Mouse (Mus musculus) CH12.LX (cell line): ENCODE results near the gene Sparcl1. TPM values are rescaled to one million over a fixed set of nuclear protein-coding genes. Genes with fewer than 3 reads are reported as not detected.

Experiments
- DNase-seq: peaks from one replicate; pipeline ENCODE4 v3.0.0-alpha.2; 2013; ENCODE audit errors: extremely low read depth
- H3K27ac ChIP-seq: 2 replicates; pipeline ENCODE4 v1.5.1; 2012; ENCODE audit warnings: low read depth, mild to moderate bottlenecking, control low read depth, moderate library complexity; ENCODE audit not compliant: insufficient read depth
- H3K27me3 ChIP-seq: replicated peaks from 2 replicates; pipeline ENCODE3; 2012; ENCODE audit warnings: inconsistent platforms
- H3K36me3 ChIP-seq, 2 experiments: replicated peaks in 1 of 2; 2 replicates each; pipeline versions ENCODE3 to v1.6.1; 2012; ENCODE audit warnings: inconsistent platforms in 1 of 2, low read length in 1 of 2, mild to moderate bottlenecking in 1 of 2, mixed read lengths in 1 of 2, moderate library complexity in 1 of 2; ENCODE audit not compliant: control insufficient read depth in 1 of 2, insufficient read depth in 1 of 2
- H3K4me1 ChIP-seq, 2 experiments: 2 replicates each; pipeline ENCODE4 v1.6.1; 2012; ENCODE audit warnings: inconsistent platforms in 1 of 2, moderate library complexity in 1 of 2; ENCODE audit not compliant: insufficient read depth in 2 of 2, control insufficient read depth in 1 of 2
- H3K4me2 ChIP-seq: 2 replicates; pipeline ENCODE4 v1.6.1; 2012; ENCODE audit warnings: low read depth, mild to moderate bottlenecking, control low read depth; ENCODE audit not compliant: poor library complexity, insufficient read depth, severe bottlenecking
- H3K4me3 ChIP-seq, 3 experiments: fragments of 150-350 bp in 1 of 3; sonication (generic) in 1 of 3; replicated peaks in 1 of 3; 2 replicates each; pipeline versions ENCODE3 to v1.5.1; 2011 to 2012; ENCODE audit warnings: low read depth in 2 of 3, low read length in 2 of 3, mild to moderate bottlenecking in 2 of 3, moderate library complexity in 2 of 3, control low read depth in 1 of 3, improper control_type of control experiment in 1 of 3, inconsistent platforms in 1 of 3, mixed read lengths in 1 of 3; ENCODE audit not compliant: poor library complexity in 1 of 3
- H3K79me2 ChIP-seq: replicated peaks from 2 replicates; pipeline ENCODE4 v1.6.1; 2012; ENCODE audit warnings: mild to moderate bottlenecking, moderate library complexity; ENCODE audit not compliant: control insufficient read depth, poor library complexity, insufficient read depth, severe bottlenecking; ENCODE audit errors: extremely low read depth
- H3K9ac ChIP-seq: 2 replicates; pipeline ENCODE4 v1.6.1; 2012; ENCODE audit warnings: low read depth, mild to moderate bottlenecking, control low read depth, moderate library complexity; ENCODE audit not compliant: insufficient read depth
- H3K9me3 ChIP-seq: replicated peaks from 2 replicates; pipeline ENCODE3; 2012; ENCODE audit warnings: low read length, inconsistent platforms, mixed read lengths
- BHLHE40 ChIP-seq: IDR thresholded peaks from 2 replicates; pipeline ENCODE4 v1.6.1; 2011; ENCODE audit warnings: mild to moderate bottlenecking, low read depth, low read length, improper control_type of control experiment
- CHD1 ChIP-seq: IDR thresholded peaks from 2 replicates; pipeline ENCODE4 v1.6.1; 2012; ENCODE audit warnings: low read depth, low read length, improper control_type of control experiment, inconsistent platforms
- CTCF ChIP-seq, 2 experiments: IDR thresholded peaks in 1 of 2; conservative IDR thresholded peaks in 1 of 2; 2 replicates each; pipeline ENCODE4 v1.5.1; 2011 to 2012; ENCODE audit warnings: low read depth in 2 of 2, low read length in 2 of 2, improper control_type of control experiment in 1 of 2, inconsistent platforms in 1 of 2, mild to moderate bottlenecking in 1 of 2, moderate library complexity in 1 of 2
- E2F4 ChIP-seq: IDR thresholded peaks from 2 replicates; pipeline ENCODE4 v1.6.1; 2011; ENCODE audit warnings: low read depth, low read length, improper control_type of control experiment; ENCODE audit not compliant: insufficient replicate concordance
- GABPA ChIP-seq: IDR thresholded peaks from 2 replicates; pipeline ENCODE4 v1.6.1; 2012; ENCODE audit warnings: low read depth, low read length, improper control_type of control experiment, inconsistent platforms; ENCODE audit not compliant: insufficient replicate concordance
- HCFC1 ChIP-seq: IDR thresholded peaks from 2 replicates; pipeline ENCODE4 v1.6.1; 2012; ENCODE audit warnings: low read depth, mild to moderate bottlenecking, inconsistent platforms, low read length, improper control_type of control experiment
- JUN ChIP-seq: IDR thresholded peaks from 2 replicates; pipeline ENCODE4 v1.6.1; 2011; ENCODE audit warnings: low read depth, mild to moderate bottlenecking, low read length, improper control_type of control experiment, moderate library complexity; ENCODE audit not compliant: insufficient read depth
- JUND ChIP-seq: conservative IDR thresholded peaks from 2 replicates; pipeline ENCODE4 v1.6.1; 2011; ENCODE audit warnings: low read depth, low read length, improper control_type of control experiment
- MAFK ChIP-seq: IDR thresholded peaks from 2 replicates; pipeline ENCODE4 v1.6.1; 2011; ENCODE audit warnings: low read length, improper control_type of control experiment; ENCODE audit not compliant: insufficient replicate concordance
- MAZ ChIP-seq: IDR thresholded peaks from 2 replicates; pipeline ENCODE4 v1.6.1; 2012; ENCODE audit warnings: low read depth, mild to moderate bottlenecking, inconsistent platforms, low read length, improper control_type of control experiment, moderate library complexity
- MXI1 ChIP-seq: IDR thresholded peaks from 2 replicates; pipeline ENCODE4 v1.6.1; 2011; ENCODE audit warnings: mild to moderate bottlenecking, low read depth, low read length, improper control_type of control experiment
- MYC ChIP-seq: IDR thresholded peaks from 2 replicates; pipeline ENCODE4 v1.6.1; 2011; ENCODE audit warnings: low read depth, mild to moderate bottlenecking, improper control_type of control experiment, low read length
- NELFE ChIP-seq: IDR thresholded peaks from 2 replicates; pipeline ENCODE4 v1.6.1; 2011; ENCODE audit warnings: low read depth, low read length, improper control_type of control experiment
- PAX5 ChIP-seq: IDR thresholded peaks from 2 replicates; pipeline ENCODE4 v1.6.1; 2012; ENCODE audit warnings: low read length, inconsistent platforms, mixed read lengths
- RAD21 ChIP-seq: IDR thresholded peaks from 2 replicates; pipeline ENCODE4 v1.6.1; 2011; ENCODE audit warnings: low read depth, mild to moderate bottlenecking, low read length, improper control_type of control experiment, moderate library complexity
- SIN3A ChIP-seq: IDR thresholded peaks from 2 replicates; pipeline ENCODE4 v1.6.1; 2012; ENCODE audit warnings: low read length, improper control_type of control experiment, inconsistent platforms
- SMC3 ChIP-seq: IDR thresholded peaks from 2 replicates; pipeline ENCODE4 v1.6.1; 2011; ENCODE audit warnings: low read depth, low read length, improper control_type of control experiment
- TBP ChIP-seq: conservative IDR thresholded peaks from 2 replicates; pipeline ENCODE4 v1.6.1; 2011; ENCODE audit warnings: low read depth, low read length, improper control_type of control experiment
- TCF12 ChIP-seq: IDR thresholded peaks from 2 replicates; pipeline ENCODE4 v1.6.1; 2014; ENCODE audit warnings: low read depth, mild to moderate bottlenecking, inconsistent platforms, low read length, improper control_type of control experiment
- UBTF ChIP-seq: IDR thresholded peaks from 2 replicates; pipeline ENCODE4 v1.6.1; 2012; ENCODE audit warnings: low read depth, mild to moderate bottlenecking, inconsistent platforms, low read length, improper control_type of control experiment, moderate library complexity
- ZKSCAN1 ChIP-seq: IDR thresholded peaks from 2 replicates; pipeline ENCODE4 v1.6.1; 2012; ENCODE audit warnings: low read depth, inconsistent platforms, low read length, improper control_type of control experiment, borderline replicate concordance
- dilution Hi-C: fragments of 300-500 bp; cut with MboI; formaldehyde crosslinking; loops from 2 replicates; pipeline ENCODE4 v1.14.3; 2020; ENCODE audit warnings: low sequenced_read_pairs; ENCODE audit not compliant: extremely low pct_unique_long_range_greater_than_20kb, extremely low pct_ligation_motif_present
- in situ Hi-C: fragments of 300-500 bp; cut with MboI; formaldehyde crosslinking; loops from 3 replicates; pipeline ENCODE4 v1.14.3; 2019; ENCODE audit warnings: low sequenced_read_pairs, low pct_ligation_motif_present, low pct_unique_long_range_greater_than_20kb, mixed read lengths
- polyA plus RNA-seq: library from polyadenylated mRNA; unstranded; fragments of >175 nt; gene quantifications from 2 replicates; pipeline ENCODE4 v1.2.1, GENCODE M21; 2012; ENCODE audit warnings: low read depth; ENCODE audit not compliant: insufficient read length
- total RNA-seq, 2 experiments: library from RNA; depleted of rRNA; stranded (reverse); fragments of 300-350 nt in 1 of 2; fragments of >200 nt in 1 of 2; gene quantifications; 2 replicates each; pipeline ENCODE4 v1.2.3; 2012 to 2014

Sparcl1 gene
- total and polyA plus RNA-seq, 3 experiments, result not detected

DNA sequence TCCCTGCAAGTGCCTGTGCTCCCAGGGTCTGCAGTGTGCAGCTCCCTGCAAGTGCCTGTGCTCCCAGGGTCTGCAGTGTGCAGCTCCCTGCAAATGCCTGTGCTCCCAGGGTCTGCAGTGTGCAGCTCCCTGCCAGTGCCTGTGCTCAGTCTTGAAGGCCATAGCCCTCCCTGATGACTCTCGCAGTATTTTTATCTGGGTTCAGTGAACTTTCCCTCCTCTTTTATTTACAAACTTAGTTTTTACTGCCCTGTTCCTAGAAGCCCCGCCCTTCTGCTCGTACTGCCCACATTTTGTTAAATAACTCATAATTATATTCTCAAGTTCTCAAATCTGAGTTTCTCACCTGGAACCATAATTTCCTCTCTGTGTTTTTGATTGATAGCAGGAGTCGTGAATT lies 10.4 kb downstream of the Sparcl1 start:
- H3K4me1 ChIP-seq, result peaks cover 0 to 21% of the 10 kb centered on the region in 2 experiments; a peak in 2 of 4 replicates
- no peak overlapping the region for H3K4me3 ChIP-seq
- no peak overlapping the region for H3K4me2 ChIP-seq
- H3K27ac ChIP-seq, result no peak overlapping the region
- no peaks in the 10 kb centered on the region for H3K36me3 ChIP-seq
- TF ChIP-seq E2F4 (no peak), GABPA (no peak), MYC (no peak), PAX5 (no peak), HCFC1 (no peak), JUN (no peak), MAZ (no peak), JUND (no peak), RAD21 (no peak), MXI1 (no peak), ZKSCAN1 (no peak)
- no peaks in the 10 kb centered on the region for H3K9me3 ChIP-seq
- dilution Hi-C loops, result no loop called here
- H3K27me3 ChIP-seq, result no peaks in the 10 kb centered on the region
- no peaks in the 10 kb centered on the region for H3K79me2 ChIP-seq
- DNase-seq, result no peak
- no peak overlapping the region for H3K9ac ChIP-seq
- in situ Hi-C loops, result loop anchor here (25.0 kb wide), 1 partner anchor 234 kb away; the partner anchor contains the start of gene Mepe

DNA sequence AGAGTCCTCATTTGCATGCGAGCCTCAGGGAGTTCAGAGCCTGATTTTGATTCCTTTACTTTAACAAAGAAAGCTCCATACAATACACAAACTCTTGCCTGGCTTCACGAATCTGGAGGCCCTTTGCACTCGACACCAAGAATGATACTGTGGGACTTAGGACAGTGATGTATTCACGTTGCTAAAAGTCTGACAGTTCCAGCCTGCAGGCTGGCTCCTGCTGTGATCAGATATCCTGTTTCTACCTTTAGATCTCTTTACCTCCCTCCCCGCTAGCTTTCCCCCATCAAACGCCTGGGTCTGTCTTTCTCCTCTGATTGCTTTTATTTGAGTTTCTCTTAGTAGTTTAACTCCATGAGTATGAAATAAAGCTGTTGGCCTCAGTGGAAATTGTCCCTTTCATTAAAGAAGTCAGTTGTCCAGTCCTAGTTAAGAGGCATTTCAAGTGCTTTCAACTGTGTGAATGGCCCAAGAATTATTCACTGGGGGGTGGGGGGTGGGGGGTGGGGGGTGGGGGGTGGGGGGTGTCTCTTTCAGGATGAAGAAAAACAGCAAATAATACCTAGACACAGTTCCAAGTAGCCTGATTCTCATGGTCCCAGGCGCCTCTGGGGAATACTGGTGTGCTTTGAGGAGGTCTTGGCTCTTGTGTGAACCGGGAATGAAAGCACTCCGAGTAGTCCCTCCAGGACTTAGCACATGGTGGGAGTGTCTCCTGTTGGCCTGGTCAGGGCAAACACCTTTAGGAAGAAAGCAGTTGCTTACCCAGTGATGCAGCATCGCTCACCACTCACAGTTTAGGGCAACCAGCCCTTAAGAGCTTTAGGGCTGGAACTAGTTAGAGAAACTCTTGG lies 11.6 kb downstream of the Sparcl1 start:
- no peaks in the 10 kb centered on the region for H3K27me3 ChIP-seq
- no peak overlapping the region for H3K27ac ChIP-seq
- no peak overlapping the region for H3K9ac ChIP-seq
- no peaks in the 10 kb centered on the region for H3K36me3 ChIP-seq
- in situ Hi-C loops (loop anchor here (25.0 kb wide), 1 partner anchor 235 kb away; the partner anchor contains the start of gene Mepe), dilution Hi-C loops (no loop called here)
- peaks cover 0 to 14% of the 10 kb centered on the region in 2 experiments; a peak in 2 of 4 replicates for H3K4me1 ChIP-seq
- no peak overlapping the region for H3K4me3 ChIP-seq
- H3K4me2 ChIP-seq, result peak overlapping the region; percentile 16; the same call in 1 of the 2 replicates
- no peaks in the 10 kb centered on the region for H3K79me2 ChIP-seq
- TF ChIP-seq HCFC1, result no peak
- TF ChIP-seq TCF12, result no peak
- TF ChIP-seq CTCF (conservative IDR thresholded peaks at IDR 0.05 in 1 of 2, IDR thresholded peaks at IDR 0.05 in 1 of 2; ENCODE audit: low read depth in 2 of 2, low read length in 2 of 2), result no peak
- TF ChIP-seq NELFE, result no peak
- TF ChIP-seq ZKSCAN1, result no peak
- no peak for TF ChIP-seq TBP
- TF ChIP-seq UBTF, result no peak
- no peak for TF ChIP-seq BHLHE40
- TF ChIP-seq CHD1, result no peak
- no peak for TF ChIP-seq SIN3A
- TF ChIP-seq MAFK, result no peak
- TF ChIP-seq SMC3, result no peak
- no peaks in the 10 kb centered on the region for H3K9me3 ChIP-seq
- DNase-seq, result no peak
